Mouse (Mus musculus) CH12.LX (cell line): ENCODE measurements at regions not wholly inside any gene's neighbourhood (a gene's known extent, or its start where the extent isn't known, plus 50 kb on each side); places are given as distances from the start of the nearest gene placed in this dataset.

Experiments used
- DNase-seq: peaks from one replicate; pipeline ENCODE4 v3.0.0-alpha.2; 2013; ENCODE audit errors: extremely low read depth
- H3K27ac ChIP-seq: 2 replicates; pipeline ENCODE4 v1.5.1; 2012; ENCODE audit warnings: low read depth, mild to moderate bottlenecking, control low read depth, moderate library complexity; ENCODE audit not compliant: insufficient read depth
- H3K27me3 ChIP-seq: replicated peaks from 2 replicates; pipeline ENCODE3; 2012; ENCODE audit warnings: inconsistent platforms
- H3K36me3 ChIP-seq, 2 experiments: replicated peaks in 1 of 2; 2 replicates each; pipeline versions ENCODE3 to v1.6.1; 2012; ENCODE audit warnings: inconsistent platforms in 1 of 2, low read length in 1 of 2, mild to moderate bottlenecking in 1 of 2, mixed read lengths in 1 of 2, moderate library complexity in 1 of 2; ENCODE audit not compliant: control insufficient read depth in 1 of 2, insufficient read depth in 1 of 2
- H3K4me1 ChIP-seq, 2 experiments: 2 replicates each; pipeline ENCODE4 v1.6.1; 2012; ENCODE audit warnings: inconsistent platforms in 1 of 2, moderate library complexity in 1 of 2; ENCODE audit not compliant: insufficient read depth in 2 of 2, control insufficient read depth in 1 of 2
- H3K4me2 ChIP-seq: 2 replicates; pipeline ENCODE4 v1.6.1; 2012; ENCODE audit warnings: low read depth, mild to moderate bottlenecking, control low read depth; ENCODE audit not compliant: poor library complexity, insufficient read depth, severe bottlenecking
- H3K4me3 ChIP-seq, 3 experiments: fragments of 150-350 bp in 1 of 3; sonication (generic) in 1 of 3; replicated peaks in 1 of 3; 2 replicates each; pipeline versions ENCODE3 to v1.5.1; 2011 to 2012; ENCODE audit warnings: low read depth in 2 of 3, low read length in 2 of 3, mild to moderate bottlenecking in 2 of 3, moderate library complexity in 2 of 3, control low read depth in 1 of 3, improper control_type of control experiment in 1 of 3, inconsistent platforms in 1 of 3, mixed read lengths in 1 of 3; ENCODE audit not compliant: poor library complexity in 1 of 3
- H3K79me2 ChIP-seq: replicated peaks from 2 replicates; pipeline ENCODE4 v1.6.1; 2012; ENCODE audit warnings: mild to moderate bottlenecking, moderate library complexity; ENCODE audit not compliant: control insufficient read depth, poor library complexity, insufficient read depth, severe bottlenecking; ENCODE audit errors: extremely low read depth
- H3K9ac ChIP-seq: 2 replicates; pipeline ENCODE4 v1.6.1; 2012; ENCODE audit warnings: low read depth, mild to moderate bottlenecking, control low read depth, moderate library complexity; ENCODE audit not compliant: insufficient read depth
- H3K9me3 ChIP-seq: replicated peaks from 2 replicates; pipeline ENCODE3; 2012; ENCODE audit warnings: low read length, inconsistent platforms, mixed read lengths
- BHLHE40 ChIP-seq: IDR thresholded peaks from 2 replicates; pipeline ENCODE4 v1.6.1; 2011; ENCODE audit warnings: mild to moderate bottlenecking, low read depth, low read length, improper control_type of control experiment
- CHD1 ChIP-seq: IDR thresholded peaks from 2 replicates; pipeline ENCODE4 v1.6.1; 2012; ENCODE audit warnings: low read depth, low read length, improper control_type of control experiment, inconsistent platforms
- CHD2 ChIP-seq: IDR thresholded peaks from 2 replicates; pipeline ENCODE4 v1.6.1; 2011; ENCODE audit warnings: low read length, improper control_type of control experiment
- CTCF ChIP-seq, 2 experiments: IDR thresholded peaks in 1 of 2; conservative IDR thresholded peaks in 1 of 2; 2 replicates each; pipeline ENCODE4 v1.5.1; 2011 to 2012; ENCODE audit warnings: low read depth in 2 of 2, low read length in 2 of 2, improper control_type of control experiment in 1 of 2, inconsistent platforms in 1 of 2, mild to moderate bottlenecking in 1 of 2, moderate library complexity in 1 of 2
- ELF1 ChIP-seq: IDR thresholded peaks from 2 replicates; pipeline ENCODE4 v1.6.1; 2014; ENCODE audit warnings: low read depth, mild to moderate bottlenecking, inconsistent platforms, low read length, improper control_type of control experiment
- ETS1 ChIP-seq: conservative IDR thresholded peaks from 2 replicates; pipeline ENCODE4 v1.6.1; 2012; ENCODE audit warnings: low read depth, mild to moderate bottlenecking, inconsistent platforms, low read length, improper control_type of control experiment, moderate library complexity
- HCFC1 ChIP-seq: IDR thresholded peaks from 2 replicates; pipeline ENCODE4 v1.6.1; 2012; ENCODE audit warnings: low read depth, mild to moderate bottlenecking, inconsistent platforms, low read length, improper control_type of control experiment
- MAFK ChIP-seq: IDR thresholded peaks from 2 replicates; pipeline ENCODE4 v1.6.1; 2011; ENCODE audit warnings: low read length, improper control_type of control experiment; ENCODE audit not compliant: insufficient replicate concordance
- MEF2A ChIP-seq: IDR thresholded peaks from 2 replicates; pipeline ENCODE4 v1.6.1; 2014; ENCODE audit warnings: low read depth, mild to moderate bottlenecking, inconsistent platforms, low read length, improper control_type of control experiment, borderline replicate concordance
- MYC ChIP-seq: IDR thresholded peaks from 2 replicates; pipeline ENCODE4 v1.6.1; 2011; ENCODE audit warnings: low read depth, mild to moderate bottlenecking, improper control_type of control experiment, low read length
- NELFE ChIP-seq: IDR thresholded peaks from 2 replicates; pipeline ENCODE4 v1.6.1; 2011; ENCODE audit warnings: low read depth, low read length, improper control_type of control experiment
- PAX5 ChIP-seq: IDR thresholded peaks from 2 replicates; pipeline ENCODE4 v1.6.1; 2012; ENCODE audit warnings: low read length, inconsistent platforms, mixed read lengths
- POLR2A ChIP-seq: IDR thresholded peaks from 2 replicates; pipeline ENCODE4 v1.6.1; 2011; ENCODE audit warnings: low read depth, mild to moderate bottlenecking, improper control_type of control experiment, low read length
- SIN3A ChIP-seq: IDR thresholded peaks from 2 replicates; pipeline ENCODE4 v1.6.1; 2012; ENCODE audit warnings: low read length, improper control_type of control experiment, inconsistent platforms
- SMC3 ChIP-seq: IDR thresholded peaks from 2 replicates; pipeline ENCODE4 v1.6.1; 2011; ENCODE audit warnings: low read depth, low read length, improper control_type of control experiment
- TBP ChIP-seq: conservative IDR thresholded peaks from 2 replicates; pipeline ENCODE4 v1.6.1; 2011; ENCODE audit warnings: low read depth, low read length, improper control_type of control experiment
- TCF12 ChIP-seq: IDR thresholded peaks from 2 replicates; pipeline ENCODE4 v1.6.1; 2014; ENCODE audit warnings: low read depth, mild to moderate bottlenecking, inconsistent platforms, low read length, improper control_type of control experiment
- USF1 ChIP-seq: IDR thresholded peaks from 2 replicates; pipeline ENCODE4 v1.6.1; 2014; ENCODE audit warnings: low read depth, mild to moderate bottlenecking, inconsistent platforms, low read length, improper control_type of control experiment
- USF2 ChIP-seq: conservative IDR thresholded peaks from 2 replicates; pipeline ENCODE4 v1.6.1; 2011; ENCODE audit warnings: low read depth, low read length, improper control_type of control experiment
- ZC3H11A ChIP-seq: IDR thresholded peaks from 2 replicates; pipeline ENCODE4 v1.6.1; 2012; ENCODE audit warnings: low read depth, mild to moderate bottlenecking, inconsistent platforms, low read length, improper control_type of control experiment
- ZKSCAN1 ChIP-seq: IDR thresholded peaks from 2 replicates; pipeline ENCODE4 v1.6.1; 2012; ENCODE audit warnings: low read depth, inconsistent platforms, low read length, improper control_type of control experiment, borderline replicate concordance
- ZMIZ1 ChIP-seq: IDR thresholded peaks from 2 replicates; pipeline ENCODE4 v1.6.1; 2012; ENCODE audit warnings: low read depth, mild to moderate bottlenecking, inconsistent platforms, low read length, improper control_type of control experiment
- dilution Hi-C: fragments of 300-500 bp; cut with MboI; formaldehyde crosslinking; loops from 2 replicates; pipeline ENCODE4 v1.14.3; 2020; ENCODE audit warnings: low sequenced_read_pairs; ENCODE audit not compliant: extremely low pct_unique_long_range_greater_than_20kb, extremely low pct_ligation_motif_present
- in situ Hi-C: fragments of 300-500 bp; cut with MboI; formaldehyde crosslinking; loops from 3 replicates; pipeline ENCODE4 v1.14.3; 2019; ENCODE audit warnings: low sequenced_read_pairs, low pct_ligation_motif_present, low pct_unique_long_range_greater_than_20kb, mixed read lengths

DNA sequence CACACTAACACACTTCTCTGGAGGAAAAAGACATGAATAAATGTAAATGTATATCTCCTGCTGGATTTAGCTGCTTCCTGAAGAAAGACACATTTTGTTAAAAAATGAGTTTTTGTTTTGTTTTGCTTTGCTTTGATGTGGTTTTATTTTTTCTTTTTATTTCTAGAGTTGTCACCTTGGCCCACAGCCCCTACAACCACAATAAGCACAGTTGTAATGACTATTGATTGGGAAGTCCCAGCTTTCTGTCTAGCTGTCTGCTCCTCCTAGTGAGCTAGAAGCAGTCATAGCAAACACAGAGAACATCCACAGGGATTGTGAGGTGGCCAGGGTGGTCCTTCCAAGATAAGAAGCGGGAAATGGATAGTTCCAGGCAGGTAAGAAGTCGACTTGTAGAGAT lies 259.8 kb upstream of the Lrrc3b start:
- H3K9me3 ChIP-seq = no peaks in the 10 kb centered on the region
- in situ Hi-C loops (no loop called here), dilution Hi-C loops (no loop called here)
- no peak overlapping the region for H3K27ac ChIP-seq
- TF ChIP-seq CTCF (conservative IDR thresholded peaks at IDR 0.05 in 1 of 2, IDR thresholded peaks at IDR 0.05 in 1 of 2; ENCODE audit: low read depth in 2 of 2, low read length in 2 of 2) (no peak), CHD1 (no peak), POLR2A (no peak), SIN3A (no peak), MEF2A (no peak), ETS1 (no peak), HCFC1 (no peak), PAX5 (no peak), MAFK (no peak), ZC3H11A (no peak), TCF12 (no peak), MYC (no peak), BHLHE40 (no peak), ELF1 (no peak), USF2 (no peak), TBP (no peak), USF1 (no peak), ZKSCAN1 (no peak), CHD2 (no peak)
- no peaks in the 10 kb centered on the region for H3K79me2 ChIP-seq
- no peaks in the 10 kb centered on the region for H3K36me3 ChIP-seq
- no peak overlapping the region for H3K4me3 ChIP-seq
- no peak overlapping the region for H3K9ac ChIP-seq
- no peak for DNase-seq
- no peaks in the 10 kb centered on the region for H3K27me3 ChIP-seq
- peaks cover 0 to 11% of the 10 kb centered on the region in 2 experiments; a peak in 1 of 4 replicates for H3K4me1 ChIP-seq
- H3K4me2 ChIP-seq = no peak overlapping the region

DNA sequence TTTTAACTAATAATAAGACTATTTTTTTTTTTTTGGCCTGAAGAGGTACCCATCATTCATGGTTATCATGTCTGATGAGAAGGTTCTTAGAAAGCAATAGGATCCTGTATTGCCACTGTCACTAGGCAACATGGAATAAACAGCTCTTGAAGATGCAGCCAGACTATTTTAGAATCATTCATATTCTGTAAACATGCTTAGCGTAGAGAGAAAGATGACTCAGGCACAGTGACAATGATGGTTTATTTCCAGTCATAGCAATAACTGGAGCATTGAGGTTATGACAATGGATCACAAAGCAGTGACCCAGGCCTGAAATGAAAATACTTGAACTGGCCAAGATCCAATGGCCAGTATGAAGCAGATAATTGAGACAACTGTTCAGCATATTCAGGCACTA lies 283.3 kb upstream of the Lrrc3b start:
- no peak for DNase-seq
- Histone ChIP-seq H3K27ac (no peak overlapping the region), H3K27me3 (no peaks in the 10 kb centered on the region), H3K4me1 (no peaks in the 10 kb centered on the region), H3K79me2 (no peaks in the 10 kb centered on the region), H3K4me2 (no peak overlapping the region), H3K9ac (no peak overlapping the region), H3K36me3 (no peaks in the 10 kb centered on the region), H3K4me3 (no peak overlapping the region)
- dilution Hi-C loops = no loop called here
- TF ChIP-seq HCFC1 (no peak), CTCF (conservative IDR thresholded peaks at IDR 0.05 in 1 of 2, IDR thresholded peaks at IDR 0.05 in 1 of 2; ENCODE audit: low read depth in 2 of 2, low read length in 2 of 2) (no peak), NELFE (no peak), ZMIZ1 (no peak), SMC3 (no peak), BHLHE40 (no peak)
- TF ChIP-seq, all 38 proteins: peak for 0
- H3K9me3 ChIP-seq = no peaks in the 10 kb centered on the region
- in situ Hi-C loops = no loop called here
